Mouse (Mus musculus): ENCODE measurements around the gene Prcd. TPM values are rescaled to one million over a fixed set of nuclear protein-coding genes. Genes with fewer than 3 reads are reported as not detected.
A peak's percentile ranks its signal among the peaks of the same experiment; 100 is the strongest.
"Not testable (repeated sequence)": the region's sequence is repeated elsewhere in the genome, so short reads cannot be mapped to it uniquely, and the experiment has no call there.

Prcd gene
- polyA plus RNA-seq, 2 experiments from 2014 or later, result not detected

DNA sequence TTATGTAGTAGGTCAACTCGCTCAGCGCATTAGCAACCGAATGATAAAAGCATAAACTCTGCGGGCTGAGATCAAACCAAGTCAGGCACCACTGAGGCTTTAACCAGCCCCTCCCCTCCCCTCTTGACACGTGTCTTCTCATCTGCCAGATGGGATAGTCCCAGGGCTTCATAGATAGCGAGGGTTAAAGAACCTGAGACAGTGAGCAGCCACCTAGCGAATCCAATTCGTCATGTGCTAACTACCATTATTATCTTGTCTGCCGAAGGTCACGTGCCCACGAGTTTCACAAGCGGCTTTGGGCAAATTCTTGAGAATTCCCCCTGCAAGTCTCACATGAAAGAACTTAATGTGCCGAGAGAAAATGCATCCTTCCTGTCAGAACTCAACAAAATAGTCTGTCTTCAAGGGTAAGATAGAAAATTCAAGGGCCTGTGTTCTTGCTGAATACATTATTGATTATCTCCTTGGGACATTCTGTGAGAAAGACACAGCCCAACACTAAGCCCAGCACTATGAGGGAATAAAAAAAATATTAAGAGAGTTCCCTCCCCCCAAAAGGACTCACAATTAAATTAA, 16.5 kb downstream of the Prcd start:
- ATAC-seq, result peak; percentile 64

DNA sequence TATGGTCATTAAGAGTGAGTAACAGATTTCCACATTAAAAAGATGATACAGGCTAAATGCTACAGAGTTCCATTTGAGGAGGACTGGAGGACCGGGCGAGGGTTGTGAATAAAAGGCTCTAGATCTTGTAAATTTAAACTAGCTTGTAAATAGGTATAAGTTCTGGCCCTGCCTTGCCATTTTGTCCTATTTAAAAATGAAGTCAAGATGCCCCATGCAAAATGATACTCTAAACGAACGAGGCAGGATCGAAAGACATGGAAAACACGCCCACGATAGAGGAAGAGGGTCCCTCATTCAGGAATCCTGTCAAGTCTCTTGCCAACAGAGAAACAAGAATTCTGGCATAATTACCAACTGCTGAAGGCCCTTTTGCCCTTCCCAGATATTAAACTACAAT, 17.1 kb downstream of the Prcd start:
- no peak for ATAC-seq

DNA sequence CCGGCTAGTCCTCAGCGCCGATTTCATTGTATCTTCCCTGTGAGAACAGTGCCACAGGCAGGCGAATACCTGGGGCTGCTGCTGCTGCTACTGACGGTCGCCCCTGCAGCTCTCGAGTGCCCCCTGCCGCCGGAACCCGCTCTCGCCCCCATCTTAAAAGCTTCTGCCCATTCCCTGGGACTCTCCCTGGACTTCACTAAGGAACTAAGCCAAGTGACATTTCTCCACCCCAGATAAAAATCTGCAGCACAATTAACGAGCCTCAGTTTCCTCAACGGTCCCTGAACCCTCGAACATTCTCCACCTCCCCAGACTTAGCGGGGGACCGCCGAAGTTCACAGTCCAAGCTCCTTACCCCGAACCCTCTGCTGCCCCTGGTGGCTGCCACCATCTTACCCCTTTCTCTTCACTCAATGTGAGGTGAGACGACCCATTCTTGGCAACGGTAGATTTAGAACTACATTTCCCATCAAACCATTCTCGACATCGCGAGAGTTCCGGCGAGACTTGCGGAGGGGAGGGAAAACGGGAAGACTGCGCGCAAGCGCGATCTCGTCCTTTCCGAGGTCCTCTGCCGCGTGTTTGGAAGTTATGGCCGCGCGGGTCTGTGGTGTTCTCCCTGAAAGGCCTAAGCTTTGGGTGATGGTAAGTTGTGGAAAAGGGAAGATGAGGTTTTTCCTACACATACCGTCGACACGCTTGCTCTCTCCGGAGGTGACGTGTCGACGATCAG, 17.9 kb downstream of the Prcd start:
- peak; percentile 88 for ATAC-seq

DNA sequence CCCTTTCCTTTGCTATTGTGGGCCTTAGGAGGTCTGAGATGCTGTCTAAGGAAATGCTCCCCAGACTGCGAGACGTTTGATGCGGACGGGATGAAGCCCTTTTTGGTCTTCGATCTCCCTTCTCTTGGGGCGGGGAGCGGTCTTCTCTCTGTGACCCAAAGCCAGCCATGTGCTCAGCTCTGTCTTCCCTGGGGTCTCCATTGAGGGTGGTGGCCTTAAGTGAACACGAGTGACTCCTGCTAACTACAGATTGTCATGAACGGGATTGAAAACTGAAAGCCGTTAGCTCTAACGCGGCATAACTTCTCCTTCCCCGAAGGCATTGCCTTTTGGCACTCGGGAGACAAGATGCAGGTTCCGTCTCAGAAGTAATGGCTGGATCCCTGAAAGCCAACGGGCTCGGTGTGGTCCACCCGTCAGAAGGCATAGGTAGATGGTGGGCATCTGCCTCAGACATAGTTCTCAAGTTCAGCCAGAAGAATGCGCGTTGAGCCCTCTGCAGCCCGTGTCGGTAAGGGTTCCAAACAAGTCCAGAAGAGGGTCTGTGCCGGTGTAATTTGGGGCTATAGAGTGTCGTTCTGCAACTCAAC, 18.6 kb downstream of the Prcd start:
- peak; percentile 21 for ATAC-seq

DNA sequence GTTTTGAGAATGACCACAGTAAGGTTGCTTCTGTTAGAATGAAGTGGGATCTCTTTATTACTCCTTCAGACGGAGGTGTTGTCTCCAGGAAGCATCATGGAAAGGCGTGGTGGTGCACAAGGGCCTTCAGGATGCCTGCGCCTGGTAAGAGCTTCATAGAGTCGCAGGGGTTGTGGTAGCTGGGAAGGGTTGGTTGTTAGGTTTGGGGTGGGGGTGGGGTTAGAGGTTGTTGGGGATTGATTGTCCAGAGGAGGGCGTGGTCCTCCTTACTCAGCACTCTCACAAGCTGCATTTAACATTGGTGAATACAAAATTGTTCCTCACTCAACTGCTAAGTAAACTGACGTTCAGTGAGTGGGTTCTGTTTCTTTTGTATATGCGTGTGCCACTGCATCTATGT, 19.3 kb downstream of the Prcd start:
- ATAC-seq, result no peak

DNA sequence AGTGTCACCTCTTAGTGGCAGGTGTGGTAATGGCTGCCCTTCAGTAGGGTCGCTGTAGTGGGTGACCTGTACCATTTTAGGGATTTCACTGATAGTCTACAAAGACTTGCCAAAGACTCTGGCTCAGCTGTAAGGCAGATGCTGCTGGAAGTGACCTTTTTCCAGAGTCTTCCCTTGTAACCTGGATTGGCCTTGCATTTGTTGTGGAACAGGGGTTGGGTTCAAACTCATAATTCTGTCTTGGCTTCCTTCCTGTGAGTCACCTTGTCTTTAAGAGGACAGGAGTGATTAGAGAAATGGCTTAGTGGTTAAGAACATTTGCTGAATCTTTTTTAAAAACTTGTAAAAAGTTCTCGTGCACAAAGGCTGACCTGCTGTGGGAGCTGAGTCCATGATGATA, 20.1 kb downstream of the Prcd start:
- ATAC-seq, result no peak

DNA sequence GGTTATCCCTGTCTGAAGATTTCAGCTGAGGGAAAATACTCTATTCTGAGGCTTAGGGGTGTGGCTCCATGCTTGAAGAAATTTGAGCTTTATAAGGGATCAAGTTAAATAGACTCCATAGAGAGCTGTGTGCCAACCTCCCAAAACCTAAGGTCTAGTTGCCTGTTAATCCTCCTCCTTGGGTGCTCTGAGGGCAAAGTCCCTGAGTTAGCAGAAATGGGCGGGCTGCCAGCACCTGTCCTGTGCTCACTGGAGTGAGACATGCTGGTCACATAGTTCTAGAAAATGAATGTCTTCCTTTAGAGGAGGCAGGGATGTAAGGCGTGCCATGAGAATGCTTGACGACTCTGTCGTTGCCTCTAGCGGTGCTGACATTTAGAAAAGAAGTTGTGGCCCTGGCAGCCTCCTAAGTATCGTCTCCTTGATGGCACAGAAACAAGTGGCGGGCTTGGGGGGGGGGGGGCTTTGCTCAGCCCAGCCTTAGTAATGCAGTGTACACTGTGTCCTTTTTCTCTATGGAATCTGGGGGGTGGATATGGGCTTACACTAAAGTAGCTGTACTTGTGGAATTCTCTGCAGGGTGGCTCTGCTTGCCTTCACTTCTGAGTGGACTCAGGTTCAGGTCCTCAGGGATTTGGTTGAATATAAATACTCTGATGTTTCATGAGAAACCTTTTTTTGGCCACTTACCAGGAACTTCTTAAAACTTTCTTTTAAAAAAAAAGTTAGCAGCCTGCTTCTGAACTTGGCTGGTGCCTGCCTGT, 21.5 kb downstream of the Prcd start:
- ATAC-seq, result no peak

DNA sequence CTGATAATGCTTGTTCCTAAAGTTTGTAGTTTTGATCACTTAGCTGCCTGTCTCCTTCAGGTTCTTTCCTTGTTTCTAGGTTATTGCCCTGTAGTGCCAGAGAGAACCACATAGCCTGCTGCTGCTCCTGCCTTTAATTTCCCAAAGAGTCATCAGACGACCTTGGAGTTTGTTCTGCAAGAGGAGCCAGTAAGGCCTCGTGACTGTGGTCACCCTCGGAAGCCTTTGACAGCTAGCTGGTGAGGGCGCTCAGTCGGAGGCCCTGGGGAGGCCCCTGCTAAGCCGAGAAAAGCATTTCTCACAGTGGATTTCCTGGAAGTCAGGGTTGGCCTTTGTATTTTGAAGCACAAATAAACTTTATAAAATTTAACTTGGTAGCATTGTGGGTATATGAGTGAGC, 22.1 kb downstream of the Prcd start:
- ATAC-seq, result not testable (repeated sequence)

DNA sequence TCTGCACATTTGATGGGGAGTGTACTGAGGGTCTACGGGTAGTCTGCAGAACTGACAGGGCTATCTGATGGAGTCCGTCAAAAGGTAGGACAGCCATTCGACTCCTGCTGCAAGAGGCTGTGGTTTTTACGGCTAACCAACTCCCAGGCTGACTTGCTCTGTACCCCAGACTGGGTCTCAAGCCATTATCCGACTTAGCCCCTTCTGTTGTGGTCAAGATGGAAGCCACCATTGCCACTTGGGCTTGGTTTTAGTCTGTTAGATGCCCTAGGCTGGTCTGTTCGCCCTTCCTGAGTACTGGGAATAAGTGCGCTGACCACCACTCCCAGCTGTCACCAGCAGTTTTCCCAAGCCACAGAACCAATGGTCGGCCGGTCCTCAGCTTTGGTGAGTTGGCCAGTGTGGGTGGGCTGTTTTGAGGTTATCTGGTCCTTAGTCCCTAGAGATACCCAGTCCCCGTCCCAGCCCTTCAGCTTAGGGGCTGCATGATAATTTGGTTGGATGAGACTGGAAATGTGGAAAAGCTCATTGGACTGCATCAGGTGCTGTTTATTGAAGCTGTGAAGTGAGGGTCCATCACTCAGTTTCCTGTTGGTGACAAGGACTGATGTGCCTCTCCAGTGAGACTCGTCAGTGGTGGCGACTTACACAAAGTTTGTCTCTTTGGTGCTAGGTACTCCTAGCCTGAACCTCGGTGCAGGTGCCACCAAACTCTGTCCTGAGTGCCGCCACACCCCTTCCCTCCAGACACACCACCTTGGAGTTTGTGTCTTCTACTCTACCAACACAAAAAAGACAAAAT, 23.0 kb downstream of the Prcd start:
- ATAC-seq, result no peak

DNA sequence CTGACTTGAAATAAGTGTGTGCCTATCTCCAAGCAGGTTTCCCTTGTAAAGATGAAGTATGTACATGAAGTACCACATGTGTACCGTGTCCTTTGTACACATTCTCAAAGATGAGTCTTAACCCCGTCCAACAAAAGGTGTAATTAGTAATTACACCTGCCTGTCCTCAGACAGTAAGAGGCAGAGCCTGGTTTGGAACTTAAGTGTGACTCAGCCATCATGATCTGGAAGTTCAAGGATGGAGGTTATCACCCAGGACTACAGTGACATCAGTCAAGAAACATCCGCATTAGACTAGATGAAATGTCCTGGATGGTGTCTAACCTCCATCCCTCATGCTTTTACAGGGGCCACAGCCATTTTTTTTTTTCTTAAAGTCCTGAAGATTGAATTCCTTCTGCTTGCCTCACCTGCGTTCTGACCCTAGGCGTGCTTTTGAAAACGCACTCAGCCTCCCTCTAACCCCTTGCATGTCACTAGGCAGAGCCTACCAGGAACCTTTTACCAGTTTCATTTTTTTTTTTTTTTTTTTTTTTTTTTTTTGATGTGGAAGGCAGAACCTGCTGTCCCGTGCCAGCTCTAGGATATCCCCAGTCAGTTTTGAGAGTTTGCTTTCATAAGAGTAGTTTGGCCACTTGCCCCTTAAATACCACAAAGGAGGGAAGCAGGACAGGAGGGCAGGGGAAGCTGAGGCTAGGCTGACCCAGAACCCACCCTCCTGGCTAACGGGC, 24.5 kb downstream of the Prcd start:
- ATAC-seq, result no peak

DNA sequence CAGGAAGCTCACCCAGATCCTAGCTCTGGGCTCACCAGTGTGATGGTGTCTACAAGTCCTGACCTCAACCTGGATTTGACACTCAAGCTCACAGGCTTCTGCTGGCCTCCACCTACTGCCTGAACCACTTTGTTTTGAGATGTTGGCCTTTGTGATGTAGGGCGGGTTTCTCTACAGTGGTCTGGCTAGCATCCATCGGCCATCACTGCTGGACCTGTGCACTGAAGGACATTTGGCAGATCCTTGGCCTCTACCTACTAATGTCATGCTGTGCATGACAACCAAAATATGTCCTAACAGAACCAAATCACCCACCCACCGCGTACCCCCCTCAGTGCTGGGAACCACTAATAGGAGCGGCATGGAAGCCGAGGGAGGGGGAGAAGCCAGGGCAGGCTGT, 25.8 kb downstream of the Prcd start:
- ATAC-seq, result no peak

DNA sequence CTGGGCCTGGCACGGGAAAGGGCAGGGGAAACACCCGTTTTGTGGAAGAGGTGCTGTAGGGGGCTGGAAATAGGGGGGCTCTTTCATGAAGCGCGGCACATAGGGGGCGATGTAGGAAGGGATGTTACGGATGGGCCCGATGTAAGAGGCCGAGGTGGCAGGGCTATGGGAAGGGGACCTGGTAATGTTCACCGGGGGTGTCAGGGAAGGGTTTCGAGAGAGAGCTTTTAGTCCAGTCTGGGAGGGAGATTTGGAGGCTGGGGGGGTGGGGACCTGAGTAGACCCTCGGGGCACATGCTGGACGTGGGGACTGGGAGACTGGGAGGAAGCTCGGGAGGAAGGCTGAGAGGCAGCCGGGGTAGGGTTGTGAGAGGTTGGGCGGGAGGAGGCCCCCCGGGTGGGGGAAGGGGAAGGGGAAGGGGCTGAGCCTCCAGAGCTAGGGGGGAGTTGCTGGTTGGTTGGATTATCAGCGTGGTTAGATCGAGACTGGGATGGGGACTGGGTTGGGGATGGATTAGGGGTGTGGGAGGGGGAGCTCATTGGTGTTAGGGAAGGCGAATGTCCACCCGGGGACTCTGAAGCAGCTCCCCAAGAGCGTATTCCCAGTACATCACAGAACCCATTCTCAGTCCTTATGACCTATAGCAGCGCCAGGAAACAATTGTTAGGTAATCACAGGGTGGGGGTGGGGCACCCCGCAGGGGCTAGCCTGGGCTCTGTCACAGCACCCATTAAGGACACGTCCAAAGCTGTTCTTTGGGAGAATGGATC, 27.2 kb downstream of the Prcd start:
- no peak for ATAC-seq

DNA sequence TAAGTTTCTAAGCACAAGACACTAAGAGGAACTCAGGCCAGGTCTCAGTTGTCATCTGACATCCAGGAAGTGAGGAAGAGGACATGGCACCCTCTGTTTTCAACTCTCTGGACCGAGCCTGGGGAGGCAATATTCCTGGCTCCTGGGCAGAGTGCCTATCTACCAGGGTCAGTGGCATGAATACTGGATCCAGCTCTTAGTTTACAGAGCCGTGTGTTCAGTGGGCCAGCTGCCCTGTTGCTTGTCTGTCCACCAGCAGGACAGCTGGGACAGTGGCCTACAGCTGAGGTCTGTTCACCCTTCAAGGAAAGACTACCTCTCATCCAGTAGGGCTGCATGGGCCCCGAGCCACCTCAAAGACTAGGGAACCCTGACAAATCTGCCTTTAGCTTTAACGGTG, 27.8 kb downstream of the Prcd start:
- no peak for ATAC-seq

DNA sequence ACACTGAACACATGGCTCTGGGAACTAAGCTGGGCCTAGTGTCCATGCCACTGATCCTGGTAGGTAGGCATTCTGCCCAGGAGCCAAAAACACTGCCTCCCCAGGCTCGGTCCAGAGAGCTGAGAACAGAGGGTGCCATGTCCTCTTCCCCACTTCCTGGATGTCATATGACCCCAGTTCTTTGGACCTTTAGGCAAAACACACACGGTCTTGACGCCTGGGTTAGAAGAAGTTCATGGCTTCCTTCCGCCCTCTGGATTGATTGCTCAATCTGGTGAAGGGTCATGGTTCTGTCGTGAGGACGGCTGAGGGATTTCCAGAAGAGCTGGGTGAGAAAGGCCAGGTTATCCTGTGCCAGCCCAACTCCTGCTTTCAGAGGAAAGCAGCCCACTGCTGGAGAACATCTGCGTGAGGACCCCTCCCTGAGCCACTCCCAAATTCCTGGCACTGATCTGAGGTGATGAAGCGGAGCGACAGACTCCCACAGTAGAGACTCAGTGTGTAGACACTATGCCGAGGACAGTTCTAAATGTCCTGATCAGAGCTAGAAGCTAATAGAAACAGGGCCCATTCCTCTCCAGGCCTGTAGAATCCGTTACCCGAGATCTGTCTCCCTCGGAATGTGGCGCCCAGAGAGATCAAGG, 29.3 kb downstream of the Prcd start:
- ATAC-seq, result no peak

DNA sequence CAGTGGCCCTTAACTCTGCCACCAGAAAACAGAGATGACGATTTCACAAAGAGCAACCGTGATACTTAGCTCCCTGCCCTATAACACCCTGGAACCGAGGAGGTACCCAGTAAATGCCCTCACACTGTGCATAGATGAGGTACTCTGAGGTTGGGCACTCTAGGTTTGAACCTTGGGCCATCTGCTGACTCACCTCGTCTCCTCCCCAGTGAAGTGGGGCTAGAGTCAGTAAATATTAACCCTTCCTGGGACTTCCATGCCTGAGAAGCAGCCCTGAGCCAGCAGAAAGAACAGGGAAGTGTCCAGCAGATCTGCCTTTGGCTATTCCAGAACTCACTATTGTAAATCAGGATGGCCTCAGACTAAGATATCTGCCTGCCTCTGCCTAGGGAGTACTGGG, 30.4 kb downstream of the Prcd start:
- ATAC-seq, result no peak

DNA sequence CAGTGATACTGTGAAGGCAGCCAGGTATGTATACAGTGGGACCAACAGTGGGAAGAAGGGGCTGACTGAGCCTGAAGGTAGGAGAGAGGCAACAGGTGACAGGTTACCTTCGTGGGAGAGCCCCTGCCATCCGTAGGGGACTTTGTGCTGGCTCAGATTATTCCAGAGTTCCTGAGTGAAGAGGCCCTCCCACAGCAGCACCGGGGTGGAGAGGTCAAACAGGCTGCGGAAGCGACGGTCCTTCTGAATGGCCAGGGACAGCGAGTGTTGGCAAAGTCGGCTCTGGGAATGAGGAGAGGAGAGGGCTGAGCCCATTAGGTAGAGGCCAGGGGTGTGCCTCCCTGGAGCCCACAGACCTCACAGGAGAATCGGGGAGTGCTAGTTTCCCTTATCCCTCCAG, 32.4 kb downstream of the Prcd start:
- ATAC-seq, result no peak

DNA sequence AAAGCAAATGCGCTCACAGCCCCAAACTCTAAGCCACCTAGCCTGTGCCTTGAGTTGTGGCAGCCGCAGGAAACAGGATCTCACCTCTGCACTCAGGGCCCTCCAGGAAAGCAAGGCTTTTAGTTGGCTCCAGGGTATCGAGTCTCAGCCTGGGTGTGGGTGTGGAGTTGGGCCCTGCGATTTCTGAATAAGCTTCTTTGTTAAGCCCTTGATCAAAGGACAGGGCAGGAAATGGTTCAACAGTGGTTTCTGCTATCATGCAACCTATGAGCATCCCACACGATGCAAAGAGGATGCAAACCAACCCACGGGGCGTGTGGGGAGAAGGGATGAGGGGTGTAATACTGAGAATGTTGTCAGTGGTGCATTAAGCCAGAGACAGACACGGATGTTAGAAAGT, 34.6 kb downstream of the Prcd start:
- peak; percentile 88 for ATAC-seq

DNA sequence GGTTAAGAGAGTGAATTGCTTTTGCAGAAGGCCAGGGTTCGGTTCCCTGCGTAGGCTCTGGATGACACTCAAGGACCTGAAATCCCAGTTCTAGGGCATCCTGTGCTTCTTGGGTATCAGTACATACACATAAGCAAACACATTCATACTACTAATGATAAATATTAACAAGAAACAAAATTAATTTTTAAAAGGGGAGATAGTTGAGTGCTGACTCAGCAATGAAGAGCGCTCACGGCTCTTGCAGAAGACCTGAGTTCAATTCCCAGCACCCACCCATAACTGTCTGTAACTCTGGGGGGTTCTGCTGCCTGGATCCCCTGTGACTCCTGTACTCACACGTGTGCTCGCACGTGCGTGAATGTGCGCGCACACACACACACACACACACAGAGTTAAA, 36.3 kb downstream of the Prcd start:
- no peak for ATAC-seq

DNA sequence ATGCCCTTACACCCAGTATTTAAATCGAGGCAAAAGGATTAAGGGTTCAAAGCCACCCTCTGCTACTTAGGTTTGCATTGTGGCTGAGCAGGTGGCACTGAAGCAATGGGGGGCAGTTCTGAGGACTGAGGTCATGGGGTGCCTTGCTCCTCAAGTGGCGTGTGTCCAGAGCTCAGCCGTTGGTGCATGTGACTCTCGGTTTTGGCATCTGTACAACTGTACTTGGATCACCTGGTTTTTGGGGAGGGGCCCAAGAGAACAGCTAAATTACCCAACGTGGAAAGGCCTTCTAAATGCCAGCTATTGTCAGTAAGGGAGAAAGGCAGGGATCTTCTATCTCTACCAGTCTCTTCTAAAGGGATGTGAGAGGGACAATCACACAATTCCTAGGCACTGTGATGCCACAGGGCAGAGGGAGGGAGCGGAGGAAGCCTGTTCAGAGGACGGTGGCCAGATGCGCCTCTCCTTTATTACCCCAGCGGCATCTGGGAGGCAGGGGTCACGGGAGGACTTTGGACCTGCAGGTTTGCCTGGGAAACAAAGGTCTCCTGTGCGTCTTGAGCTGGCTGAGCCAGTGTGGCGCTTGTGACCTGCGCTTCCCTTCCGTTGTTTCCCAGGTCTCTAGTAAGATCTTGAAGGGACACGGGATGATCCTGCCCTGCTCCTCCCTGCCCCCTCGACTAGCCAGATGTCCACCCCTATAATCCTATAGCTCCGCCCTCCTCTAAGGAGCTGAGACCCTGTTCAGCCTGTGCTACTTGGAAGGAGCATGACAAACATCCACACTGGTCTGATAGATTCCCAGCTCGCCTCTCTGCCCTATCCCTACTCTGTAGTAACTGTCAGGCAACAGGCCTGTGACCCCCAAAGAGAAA, 37.6 kb downstream of the Prcd start:
- no peak for ATAC-seq

DNA sequence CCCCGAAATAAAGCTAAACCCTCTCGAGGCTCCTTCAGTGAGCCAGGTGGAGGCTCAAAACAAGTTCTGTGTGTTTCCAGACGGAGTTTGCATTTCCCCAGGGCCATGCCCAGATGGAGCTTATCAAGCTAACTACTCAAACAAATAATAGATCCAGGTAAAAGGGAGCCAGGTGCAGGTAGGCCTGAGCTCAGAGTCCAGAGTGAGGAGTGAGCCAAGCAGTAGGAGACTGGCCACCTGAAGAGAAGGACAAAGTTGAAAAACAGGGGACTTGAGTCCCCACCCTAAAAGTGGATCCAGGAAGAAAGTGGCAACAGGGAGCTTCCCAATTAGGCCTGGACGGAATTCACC, 40.5 kb downstream of the Prcd start:
- ATAC-seq, result no peak
